Mouse (Mus musculus): ENCODE measurements around the gene Orai1.

GRCm38 (mm10) chr5:123050918-123051317 lies 36.0 kb downstream of the Orai1 start:
- no peak for TF ChIP-seq POLR2A (IDR thresholded peaks at IDR 0.05; ENCODE audit: borderline replicate concordance, low read depth, low read length)
- no peak for TF ChIP-seq CTCF (IDR thresholded peaks at IDR 0.05; ENCODE audit: low read depth, low read length)
